Mouse (Mus musculus): ENCODE measurements at regions not wholly inside any gene's neighbourhood (a gene's known extent, or its start where the extent isn't known, plus 50 kb on each side); places are given as distances from the start of the nearest gene placed in this dataset.

DNA sequence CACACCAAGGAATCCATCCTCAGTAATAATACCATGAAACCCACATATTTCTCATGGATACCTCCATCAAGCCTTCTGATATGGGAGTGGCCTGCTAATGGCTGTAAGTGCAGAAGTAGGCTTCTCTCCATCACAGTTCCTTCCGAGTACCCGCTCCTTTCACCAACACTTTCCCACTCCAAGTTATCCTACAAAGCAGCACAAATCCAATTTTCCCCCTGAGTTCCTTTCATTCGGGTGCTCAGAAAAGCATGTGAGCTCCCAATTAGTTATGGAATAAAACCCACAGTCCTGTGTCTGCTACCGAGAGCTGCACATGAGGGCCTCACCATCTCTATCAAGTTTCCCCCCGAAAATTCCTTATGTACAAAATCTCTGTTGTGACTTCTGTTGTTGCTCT, 75.8 kb upstream of the Ubash3b start:
- 0 out of 2 replicates have a peak, but pooled peaks cover 5% of the 10 kb centered on the region for H3K4me1 ChIP-seq (replicated peaks)
- 85% methylated on average over 5 of the region's 5 CpGs for WGBS
- H3K9me3 ChIP-seq = no peaks in the 10 kb centered on the region
- no peak overlapping the region for H3K4me3 ChIP-seq
- DNase-seq (ENCODE audit: low spot score) = no peak
- no peaks in the 10 kb centered on the region for H3K36me3 ChIP-seq
- H3K27me3 ChIP-seq (ENCODE audit: insufficient read depth, poor library complexity, severe bottlenecking) = no peaks in the 10 kb centered on the region
- no peak overlapping the region for H3K27ac ChIP-seq

DNA sequence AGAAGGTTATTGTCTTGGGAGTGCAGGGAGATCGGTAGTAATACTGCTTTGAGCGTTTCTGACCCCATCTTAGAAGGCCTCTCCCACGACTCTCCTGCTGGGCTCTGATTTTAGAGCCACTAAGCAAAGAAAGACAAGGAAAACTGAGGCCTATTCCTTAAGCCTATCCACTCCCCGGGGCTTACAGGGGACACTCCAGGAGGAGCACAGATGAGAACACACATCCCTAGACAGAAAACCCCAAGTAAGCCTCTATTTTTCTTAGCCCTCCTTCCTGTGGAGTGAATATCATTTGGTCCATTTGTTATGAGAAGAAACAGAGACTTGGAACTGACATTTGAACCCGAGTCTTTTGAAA, 67.7 kb upstream of the Ubash3b start:
- Histone ChIP-seq H3K27ac (peak overlapping the region; percentile 94), H3K4me3 (peak overlapping the region; percentile 48), H3K27me3 (ENCODE audit: insufficient read depth, poor library complexity, severe bottlenecking) (no peaks in the 10 kb centered on the region), H3K4me1 (replicated peaks) (peaks cover 23% of the 10 kb centered on the region), H3K9me3 (no peaks in the 10 kb centered on the region), H3K36me3 (no peaks in the 10 kb centered on the region)
- no peak for DNase-seq (ENCODE audit: low spot score)
- 9% methylated on average over 5 of the region's 5 CpGs for WGBS

DNA sequence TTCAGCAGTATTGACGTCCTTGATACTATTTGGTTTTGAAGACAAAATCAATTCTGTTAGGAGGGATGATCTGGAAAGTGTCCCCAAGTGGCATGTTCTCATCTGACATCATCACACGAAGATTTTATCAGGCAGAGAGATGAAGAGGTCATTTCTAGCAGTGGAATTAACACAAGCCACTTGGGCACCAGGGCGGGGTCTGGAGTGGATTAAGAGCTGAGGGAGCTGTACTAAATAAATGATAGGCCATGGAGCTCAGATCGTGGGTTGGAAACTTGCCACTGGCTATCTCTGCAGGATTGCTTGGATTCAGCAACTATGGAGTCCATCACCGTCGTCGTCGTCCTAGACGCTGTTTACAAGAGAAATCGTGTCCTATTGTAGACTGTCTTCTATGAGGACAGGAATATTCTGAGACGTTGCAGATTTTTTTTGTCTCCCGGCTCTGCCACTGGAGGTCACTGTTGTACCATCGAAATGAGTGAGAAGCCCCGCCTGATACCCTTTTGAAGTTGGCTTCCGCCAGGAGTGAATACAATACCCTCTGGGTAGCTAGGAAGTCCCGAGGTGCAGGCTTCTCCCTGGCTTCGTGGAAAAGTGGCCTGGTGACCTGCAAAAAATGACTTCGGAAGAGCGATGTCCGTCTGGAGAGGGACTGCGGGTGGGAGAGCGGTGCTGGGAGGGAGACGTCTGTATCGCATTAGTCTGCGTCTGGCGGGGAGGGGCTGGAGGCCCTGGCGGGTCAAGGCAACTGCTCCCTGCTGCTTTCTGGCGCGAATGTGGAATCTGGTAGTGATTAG, 67.1 kb upstream of the Ubash3b start:
- Histone ChIP-seq H3K27me3 (ENCODE audit: insufficient read depth, poor library complexity, severe bottlenecking) (no peaks in the 10 kb centered on the region), H3K36me3 (no peaks in the 10 kb centered on the region), H3K27ac (peak overlapping the region; percentile 94), H3K4me3 (peak overlapping the region; percentile 48), H3K9me3 (no peaks in the 10 kb centered on the region), H3K4me1 (replicated peaks) (peaks cover 27% of the 10 kb centered on the region)
- 5% methylated on average over 29 of the region's 29 CpGs for WGBS
- DNase-seq (ENCODE audit: low spot score) = peak; percentile 93

DNA sequence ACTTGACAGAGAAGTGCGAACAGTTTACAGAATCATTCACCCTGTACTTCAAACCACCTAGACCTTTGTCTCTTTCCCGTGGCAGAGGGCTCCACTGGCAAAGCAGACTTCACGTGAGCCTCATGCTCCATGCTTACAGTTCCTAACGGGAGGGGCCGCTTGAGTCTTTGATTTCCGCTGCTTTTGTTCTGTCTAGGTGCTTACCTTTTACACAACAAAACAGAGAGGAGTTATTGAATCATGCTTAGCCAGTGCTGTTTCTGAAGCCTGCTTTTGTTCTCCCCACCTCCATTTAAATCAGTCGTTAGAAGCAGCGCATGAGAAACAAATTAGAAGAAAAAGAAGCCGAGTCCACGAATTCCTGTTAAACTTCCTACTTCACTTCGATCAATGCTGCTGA, 61.9 kb upstream of the Ubash3b start:
- 75% methylated on average over 11 of the region's 11 CpGs for WGBS
- DNase-seq (ENCODE audit: low spot score) = no peak
- no peak overlapping the region for H3K27ac ChIP-seq

DNA sequence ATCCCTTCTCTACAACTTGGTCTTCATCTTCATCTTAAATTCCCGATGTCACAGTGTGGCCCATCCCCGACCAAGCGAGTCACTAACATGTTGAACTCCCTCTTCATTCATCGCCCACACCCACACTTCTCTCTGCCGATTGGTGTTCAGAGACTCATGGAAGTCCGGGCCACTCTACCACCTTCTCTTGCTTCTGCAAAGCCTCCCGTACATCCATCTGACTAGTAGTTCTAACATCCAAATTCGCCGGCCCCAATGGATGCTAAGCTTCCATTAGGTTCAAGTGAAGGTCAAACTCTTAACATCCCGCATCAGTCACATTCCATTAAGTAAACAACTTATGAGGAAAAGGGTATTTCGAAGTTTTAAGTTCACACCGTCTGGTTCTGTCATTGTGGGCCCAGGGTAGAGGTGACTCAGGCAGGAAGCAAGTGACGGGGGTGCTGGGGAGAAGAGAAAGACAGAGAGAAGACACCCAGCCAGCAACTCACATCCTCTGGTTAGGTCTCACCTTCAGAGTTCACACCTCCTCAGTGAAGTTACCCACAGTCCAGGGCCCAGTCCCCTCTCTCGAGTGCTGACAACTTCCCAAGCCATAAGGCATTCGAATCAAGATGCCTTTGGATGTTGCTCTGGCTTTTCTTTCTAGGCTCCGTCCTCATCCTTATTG, 61.0 kb upstream of the Ubash3b start:
- DNase-seq (ENCODE audit: low spot score) = no peak
- Histone ChIP-seq H3K27me3 (ENCODE audit: insufficient read depth, poor library complexity, severe bottlenecking) (no peaks in the 10 kb centered on the region), H3K27ac (0 out of 2 replicates have a peak overlapping the region, but pooled peaks have one; percentile 5), H3K4me1 (replicated peaks) (peaks cover 7% of the 10 kb centered on the region; the same call in 1 of the 2 replicates), H3K36me3 (no peaks in the 10 kb centered on the region), H3K9me3 (no peaks in the 10 kb centered on the region), H3K4me3 (no peak overlapping the region)
- 91% methylated on average over 16 of the region's 16 CpGs for WGBS

More for the DNA sequence above, 61.9 kb upstream of the Ubash3b start:
- Histone ChIP-seq H3K27me3 (ENCODE audit: insufficient read depth, poor library complexity, severe bottlenecking) (no peaks in the 10 kb centered on the region), H3K9me3 (no peaks in the 10 kb centered on the region), H3K4me3 (no peak overlapping the region), H3K4me1 (replicated peaks) (peaks cover 12% of the 10 kb centered on the region), H3K36me3 (no peaks in the 10 kb centered on the region)

GRCm38 (mm10) chr9:41221110-41221790, 59.8 kb upstream of the Ubash3b start:
- Histone ChIP-seq H3K4me3 (no peak overlapping the region), H3K27ac (no peak overlapping the region), H3K4me1 (replicated peaks) (peaks cover 7% of the 10 kb centered on the region; the same call in 1 of the 2 replicates), H3K27me3 (ENCODE audit: insufficient read depth, poor library complexity, severe bottlenecking) (no peaks in the 10 kb centered on the region), H3K9me3 (no peaks in the 10 kb centered on the region), H3K36me3 (no peaks in the 10 kb centered on the region)
- DNase-seq (ENCODE audit: low spot score) = no peak
- 76% methylated on average over 4 of the region's 4 CpGs for WGBS

DNA sequence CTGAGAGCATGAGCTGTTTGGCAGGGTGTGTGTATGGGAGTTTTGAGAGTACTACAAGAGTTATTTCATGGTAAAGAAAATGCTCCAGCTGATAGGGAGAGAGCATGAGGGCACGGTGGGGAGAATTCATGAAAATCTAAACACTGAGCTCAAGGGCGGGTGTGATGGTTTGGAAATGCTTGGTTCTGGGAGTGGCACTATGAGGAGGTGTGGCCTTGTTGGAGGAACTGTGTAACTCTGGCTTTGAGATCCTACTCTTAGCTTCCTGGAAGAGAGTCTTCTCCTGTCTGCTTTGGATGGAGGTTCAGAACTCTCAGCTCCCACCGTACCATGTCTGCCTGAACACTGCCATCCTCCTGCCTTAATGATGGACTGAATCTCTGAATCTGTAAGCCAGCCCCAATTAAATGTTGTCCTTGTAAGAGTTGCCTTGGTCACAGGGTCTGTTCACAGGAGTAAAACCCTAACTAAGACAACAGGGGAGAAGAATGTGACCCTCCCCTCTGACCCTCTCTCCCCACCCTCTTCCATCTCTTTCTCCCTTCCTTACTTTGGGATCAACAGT, 58.7 kb upstream of the Ubash3b start:
- H3K27ac ChIP-seq = no peak overlapping the region

GRCm38 (mm10) chr9:41218702-41219101, 57.2 kb upstream of the Ubash3b start:
- Histone ChIP-seq H3K27ac (no peak overlapping the region), H3K4me1 (replicated peaks) (peaks cover 4% of the 10 kb centered on the region; the same call in 1 of the 2 replicates), H3K36me3 (no peaks in the 10 kb centered on the region), H3K4me3 (no peak overlapping the region), H3K9me3 (no peaks in the 10 kb centered on the region), H3K27me3 (ENCODE audit: insufficient read depth, poor library complexity, severe bottlenecking) (no peaks in the 10 kb centered on the region)
- WGBS = 93% methylated on average over 6 of the region's 6 CpGs
- no peak for DNase-seq (ENCODE audit: low spot score)

More for the DNA sequence above, 58.7 kb upstream of the Ubash3b start:
- Histone ChIP-seq H3K4me1 (replicated peaks) (peaks cover 7% of the 10 kb centered on the region; the same call in 1 of the 2 replicates), H3K4me3 (no peak overlapping the region), H3K9me3 (no peaks in the 10 kb centered on the region), H3K27me3 (ENCODE audit: insufficient read depth, poor library complexity, severe bottlenecking) (no peaks in the 10 kb centered on the region), H3K36me3 (no peaks in the 10 kb centered on the region)
- WGBS = 89% methylated on average over 3 of the region's 3 CpGs
- no peak for DNase-seq (ENCODE audit: low spot score)

DNA sequence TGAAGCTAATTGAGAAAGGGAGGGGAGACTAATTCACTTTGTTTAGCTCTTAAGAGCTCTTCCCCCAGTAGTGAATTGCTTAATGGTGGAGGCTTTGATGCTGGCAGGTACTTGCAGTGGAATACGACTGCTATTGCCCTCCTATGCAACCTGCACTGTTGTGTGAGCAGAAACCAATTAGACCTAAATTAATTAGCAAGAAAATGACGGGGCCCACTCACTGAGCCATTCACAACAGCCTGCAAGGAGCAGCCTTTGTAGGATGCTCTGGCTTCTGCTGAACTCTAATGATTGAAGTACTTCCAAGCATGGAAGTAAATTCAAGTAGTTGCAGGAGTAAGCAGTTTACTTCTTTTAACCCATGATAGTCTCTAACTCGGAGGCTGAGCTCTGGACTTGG, 54.8 kb upstream of the Ubash3b start:
- Histone ChIP-seq H3K4me3 (no peak overlapping the region), H3K9me3 (no peaks in the 10 kb centered on the region), H3K4me1 (replicated peaks) (peaks cover 23% of the 10 kb centered on the region), H3K36me3 (no peaks in the 10 kb centered on the region), H3K27me3 (ENCODE audit: insufficient read depth, poor library complexity, severe bottlenecking) (no peaks in the 10 kb centered on the region), H3K27ac (no peak overlapping the region)
- no peak for DNase-seq (ENCODE audit: low spot score)
- WGBS = 51% methylated on average over 3 of the region's 3 CpGs

- H3K4me1 ChIP-seq (replicated peaks) = peaks cover 23% of the 10 kb centered on the region
- no peaks in the 10 kb centered on the region for H3K36me3 ChIP-seq
- WGBS = 91% methylated on average over 5 of the region's 5 CpGs
- no peak for DNase-seq (ENCODE audit: low spot score)
- H3K27me3 ChIP-seq (ENCODE audit: insufficient read depth, poor library complexity, severe bottlenecking) = no peaks in the 10 kb centered on the region
- H3K9me3 ChIP-seq = no peaks in the 10 kb centered on the region
- H3K4me3 ChIP-seq = no peak overlapping the region
- no peak overlapping the region; the same call in 1 of the 2 replicates for H3K27ac ChIP-seq
Measured at GRCm38 (mm10) chr9:41215026-41215425, 53.5 kb upstream of the Ubash3b start.

GRCm38 (mm10) chr9:41212943-41213529, 51.5 kb upstream of the Ubash3b start:
- Histone ChIP-seq H3K4me1 (replicated peaks) (peaks cover 23% of the 10 kb centered on the region), H3K27ac (peak overlapping the region; percentile 86), H3K9me3 (no peaks in the 10 kb centered on the region), H3K36me3 (no peaks in the 10 kb centered on the region), H3K4me3 (peak overlapping the region; percentile 42), H3K27me3 (ENCODE audit: insufficient read depth, poor library complexity, severe bottlenecking) (no peaks in the 10 kb centered on the region)
- no peak for DNase-seq (ENCODE audit: low spot score)
- WGBS = 42% methylated on average over 14 of the region's 14 CpGs

- Histone ChIP-seq H3K36me3 (no peaks in the 10 kb centered on the region), H3K27ac (peak overlapping the region; percentile 86), H3K4me1 (replicated peaks) (peaks cover 23% of the 10 kb centered on the region), H3K9me3 (no peaks in the 10 kb centered on the region), H3K4me3 (peak overlapping the region; percentile 42), H3K27me3 (ENCODE audit: insufficient read depth, poor library complexity, severe bottlenecking) (no peaks in the 10 kb centered on the region)
- peak; percentile 74 for DNase-seq (ENCODE audit: low spot score)
- WGBS = 3% methylated on average over 7 of the region's 7 CpGs
Measured at GRCm38 (mm10) chr9:41212303-41212901, 50.9 kb upstream of the Ubash3b start.

All from hindbrain, embryonic 10.5 days (tissue).